Mouse (Mus musculus) neural tube, embryonic 11.5 days (tissue): ENCODE measurements around the gene Flt3. TPM values are rescaled to one million over a fixed set of nuclear protein-coding genes. Genes with fewer than 3 reads are reported as not detected.

Experiments
- ATAC-seq: fragments of 200-750 bp; cut with Nextera tagmentation; 2 replicates; pipeline ENCODE4 v1.8.0; 2017; ENCODE audit warnings: moderate number of reproducible peaks, mild to moderate bottlenecking, moderate TSS enrichment, moderate library complexity; ENCODE audit not compliant: insufficient read depth, low FRiP score, low TSS enrichment
- DNase-seq: peaks from one replicate; pipeline ENCODE4 v3.0.0-alpha.2; 2015; ENCODE audit warnings: low spot score
- H3K27ac ChIP-seq: fragments of 300-500 bp; sonication (generic); 2 replicates; pipeline ENCODE4 v1.5.1; 2014; ENCODE audit warnings: low read depth, mild to moderate bottlenecking, low read length
- H3K27me3 ChIP-seq: fragments of 300-500 bp; sonication (generic); 2 replicates; pipeline ENCODE4 v1.6.1; 2014; ENCODE audit warnings: mild to moderate bottlenecking, low read length, mixed read lengths; ENCODE audit not compliant: control insufficient read depth, insufficient read depth
- H3K36me3 ChIP-seq: fragments of 300-500 bp; sonication (generic); 2 replicates; pipeline ENCODE4 v1.6.1; 2014; ENCODE audit warnings: mild to moderate bottlenecking, low read length, moderate library complexity, mixed read lengths; ENCODE audit not compliant: control insufficient read depth, insufficient read depth
- H3K4me1 ChIP-seq: fragments of 300-500 bp; sonication (generic); 2 replicates; pipeline ENCODE4 v1.6.1; 2014; ENCODE audit warnings: low read length, mixed read lengths; ENCODE audit not compliant: control insufficient read depth, insufficient read depth
- H3K4me2 ChIP-seq: fragments of 300-500 bp; sonication (generic); 2 replicates; pipeline ENCODE4 v1.6.1; 2014; ENCODE audit warnings: low read depth, mild to moderate bottlenecking, moderate library complexity
- H3K4me3 ChIP-seq: fragments of 300-500 bp; sonication (generic); 2 replicates; pipeline ENCODE4 v1.5.1; 2014; ENCODE audit warnings: low read depth, low read length
- H3K9ac ChIP-seq: fragments of 300-500 bp; sonication (generic); 2 replicates; pipeline ENCODE4 v1.6.1; 2014; ENCODE audit warnings: mild to moderate bottlenecking, low read length
- H3K9me3 ChIP-seq: fragments of 300-500 bp; sonication (generic); 2 replicates; pipeline ENCODE4 v1.6.1; 2016; ENCODE audit warnings: low read length; ENCODE audit not compliant: control insufficient read depth
- WGBS: fragments of 180-500 bp; shearing (Covaris S2); extraction: QIAGEN DNeasy Blood & Tissue Kit; methylation state at CpG from one replicate; pipeline ENCODE4 v1.1.7; 2014; 5-methylcytosine and 5-hydroxymethylcytosine counted together
- polyA plus RNA-seq: library from polyadenylated mRNA; unstranded; fragments of >200 nt; fragmentation: Nextera tagmentation; extraction: Ambion mirVana; gene quantifications from 2 replicates; pipeline ENCODE4 v1.2.1, GENCODE M21; 2014

Gene Flt3
- polyA plus RNA-seq, 1 experiment from 2014 or later: 0.21 TPM

DNA sequence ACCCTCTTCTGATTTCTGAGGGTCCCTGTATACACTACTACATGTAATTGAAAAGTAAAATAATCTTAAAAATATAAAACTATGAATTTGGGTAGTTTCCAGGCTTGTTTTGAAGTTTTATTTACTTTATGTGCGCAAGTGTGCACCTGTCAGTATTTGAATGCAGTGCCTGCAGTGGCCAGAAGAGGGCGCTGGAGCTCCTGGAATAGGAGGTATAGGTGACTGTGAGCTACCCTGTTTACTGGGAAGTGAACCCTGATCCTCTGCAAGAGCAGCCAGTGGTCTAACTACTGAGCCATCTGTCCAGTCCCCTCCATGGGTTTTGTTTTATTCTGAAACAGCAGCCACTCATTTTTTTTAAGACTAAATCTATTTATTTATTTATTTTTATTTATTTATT lies 68.7 kb downstream of the Flt3 start:
- H3K36me3 ChIP-seq: no peaks in the 10 kb centered on the region
- H3K27me3 ChIP-seq: no peaks in the 10 kb centered on the region
- no peak overlapping the region for H3K27ac ChIP-seq
- DNase-seq (peak; percentile 57), ATAC-seq (no peak)
- H3K4me2 ChIP-seq: no peak overlapping the region
- H3K9me3 ChIP-seq: no peaks in the 10 kb centered on the region
- no peaks in the 10 kb centered on the region for H3K4me1 ChIP-seq
- no peak overlapping the region for H3K4me3 ChIP-seq
- no peak overlapping the region for H3K9ac ChIP-seq
- WGBS: 49% methylated on average over 2 of the region's 2 CpGs

DNA sequence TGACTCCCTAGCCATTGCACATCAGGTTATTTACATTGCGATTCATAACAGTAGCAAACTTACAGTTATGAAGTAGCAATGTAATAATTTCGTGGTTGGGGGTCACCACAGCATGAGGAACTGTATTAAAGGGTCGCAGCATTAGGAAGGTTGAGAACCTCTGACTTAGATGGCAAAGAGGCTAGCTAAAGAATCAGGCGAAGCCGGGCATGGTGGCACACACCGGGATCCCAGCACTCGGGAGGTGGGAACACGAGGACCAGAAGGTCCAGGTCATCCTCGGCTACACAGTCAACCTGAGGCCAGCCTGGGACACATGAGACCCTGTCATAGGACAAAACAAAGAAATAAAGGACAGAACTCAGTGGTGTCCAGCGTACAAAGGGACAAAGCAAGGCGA lies 70.3 kb downstream of the Flt3 start:
- no peaks in the 10 kb centered on the region for H3K4me1 ChIP-seq
- ATAC-seq: no peak
- no peak for DNase-seq
- H3K4me2 ChIP-seq: no peak overlapping the region
- no peaks in the 10 kb centered on the region for H3K36me3 ChIP-seq
- H3K27ac ChIP-seq: no peak overlapping the region
- WGBS: 89% methylated on average over 11 of the region's 11 CpGs
- no peak overlapping the region for H3K4me3 ChIP-seq
- no peak overlapping the region for H3K9ac ChIP-seq
- no peaks in the 10 kb centered on the region for H3K9me3 ChIP-seq
- H3K27me3 ChIP-seq: no peaks in the 10 kb centered on the region

DNA sequence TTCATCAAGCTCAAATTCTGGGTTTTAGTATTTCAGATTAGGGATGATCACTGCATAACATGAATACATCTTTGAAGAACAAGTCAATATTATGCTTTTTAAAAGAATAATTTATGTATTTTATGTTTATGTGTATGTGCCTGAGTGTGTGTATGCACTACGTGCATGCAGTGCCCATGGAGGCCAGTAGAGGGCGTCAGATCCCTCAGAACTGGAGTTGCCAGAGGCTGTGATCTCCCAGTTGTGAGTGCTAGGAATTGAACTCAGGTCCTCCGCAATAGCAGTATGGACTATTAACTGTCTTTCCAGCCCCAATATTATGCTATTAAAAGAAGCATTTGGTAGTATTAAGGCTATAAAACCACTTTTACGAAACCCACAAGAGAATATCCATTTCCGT lies 72.7 kb downstream of the Flt3 start:
- DNase-seq: no peak
- WGBS: 92% methylated on average over 5 of the region's 5 CpGs
- H3K4me1 ChIP-seq: no peaks in the 10 kb centered on the region
- no peak for ATAC-seq
- no peak overlapping the region for H3K27ac ChIP-seq
- no peak overlapping the region for H3K4me3 ChIP-seq
- no peaks in the 10 kb centered on the region for H3K9me3 ChIP-seq
- H3K27me3 ChIP-seq: no peaks in the 10 kb centered on the region; the same call in 1 of the 2 replicates
- H3K36me3 ChIP-seq: no peaks in the 10 kb centered on the region
- no peak overlapping the region for H3K4me2 ChIP-seq
- no peak overlapping the region for H3K9ac ChIP-seq

DNA sequence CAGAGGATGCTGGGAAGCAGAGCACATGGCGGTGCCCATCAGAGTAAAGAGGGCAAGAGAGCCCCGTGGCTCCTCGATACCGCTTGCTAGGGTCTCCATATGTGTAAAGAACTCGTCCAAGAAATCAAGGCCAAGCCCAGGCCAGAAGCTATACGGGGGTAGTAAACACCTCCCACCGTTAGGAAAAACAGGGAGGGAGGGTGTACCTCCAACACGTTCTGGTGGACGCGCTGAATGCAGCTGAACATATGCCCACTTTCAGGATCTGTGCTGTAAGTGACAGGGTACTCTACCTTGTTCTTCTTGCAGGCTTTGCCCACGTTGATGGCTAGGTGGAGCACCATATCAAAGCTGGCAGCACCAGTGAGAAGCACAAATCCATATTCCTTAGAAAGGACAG lies 74.4 kb downstream of the Flt3 start:
- no peak overlapping the region for H3K27ac ChIP-seq
- no peak overlapping the region for H3K9ac ChIP-seq
- no peaks in the 10 kb centered on the region for H3K9me3 ChIP-seq
- no peak for ATAC-seq
- 76% methylated on average over 11 of the region's 11 CpGs for WGBS
- H3K36me3 ChIP-seq: no peaks in the 10 kb centered on the region
- peaks cover 3% of the 10 kb centered on the region; the same call in 1 of the 2 replicates for H3K27me3 ChIP-seq
- H3K4me1 ChIP-seq: no peaks in the 10 kb centered on the region
- DNase-seq: no peak
- no peak overlapping the region for H3K4me3 ChIP-seq
- H3K4me2 ChIP-seq: no peak overlapping the region

DNA sequence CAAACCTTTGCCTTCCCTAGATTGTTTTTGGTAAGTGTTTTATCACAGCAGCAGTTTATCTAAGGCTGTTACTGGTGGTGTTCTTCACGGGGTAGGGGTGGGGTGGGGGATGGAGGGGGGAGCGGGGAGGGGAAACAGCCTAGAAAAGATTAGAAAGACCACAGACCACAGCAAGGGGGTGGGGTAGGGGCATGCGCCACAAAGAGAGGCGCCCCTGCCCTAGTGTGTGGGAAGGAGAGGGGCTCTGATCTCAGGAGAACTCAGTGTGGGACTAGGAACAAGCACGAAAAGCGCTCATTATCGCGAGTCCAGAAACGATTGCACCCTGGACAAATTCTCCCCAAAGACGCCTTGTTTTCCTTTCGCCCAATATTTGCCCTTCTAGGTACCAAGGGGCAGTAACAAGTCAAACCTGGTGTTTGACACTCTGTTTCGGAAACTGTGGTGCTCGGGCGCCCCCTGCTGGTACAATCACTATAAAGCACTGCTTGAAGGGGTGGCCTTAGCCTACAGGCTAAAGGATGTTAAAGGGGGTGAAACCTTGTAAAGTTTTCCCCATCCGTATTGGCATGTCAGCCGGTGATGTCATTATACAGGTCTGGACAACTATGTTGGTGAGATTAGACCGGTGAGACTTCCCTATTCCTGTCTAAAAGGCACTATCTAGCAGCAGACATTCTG lies 76.9 kb downstream of the Flt3 start:
- peak; percentile 75 for DNase-seq
- H3K4me2 ChIP-seq: no peak overlapping the region

DNA sequence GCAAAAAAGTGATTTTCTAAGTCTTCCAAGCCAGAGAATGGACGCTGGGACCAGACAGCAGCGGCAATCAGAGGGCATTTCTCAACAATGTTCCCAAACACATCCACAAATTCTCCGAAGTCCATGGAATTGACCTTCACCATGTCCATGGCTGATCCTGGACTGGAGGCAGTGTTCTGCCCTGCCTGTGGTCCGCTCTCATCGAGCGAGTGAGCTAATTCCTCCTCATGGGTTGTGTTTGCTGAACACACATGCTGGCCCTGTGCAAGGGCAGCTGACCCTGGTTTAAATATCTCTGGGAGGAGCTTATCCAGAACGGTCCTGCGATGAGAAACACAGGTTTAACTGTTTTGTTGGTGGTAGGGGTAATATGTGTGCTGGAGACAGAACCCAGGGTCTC lies 78.1 kb downstream of the Flt3 start, which contains the start of gene Urad:
Gene Urad, minus strand, starts transcription at position 258 of the 400 bp plus-strand sequence.
- DNase-seq (no peak), ATAC-seq (no peak)
- H3K4me3 ChIP-seq: no peak within 1 kb of the TSS
- H3K9me3 ChIP-seq: no peaks in the 10 kb centered on the region
- H3K4me2 ChIP-seq: no peak within 1 kb of the TSS
- no peak within 1 kb of the TSS for H3K27ac ChIP-seq
- H3K27me3 ChIP-seq: peaks cover 22% of the 10 kb centered on the region
- H3K36me3 ChIP-seq: no peaks in the 10 kb centered on the region
- no peak within 1 kb of the TSS for H3K9ac ChIP-seq
- WGBS: 74% methylated on average over 8 of the region's 8 CpGs
- H3K4me1 ChIP-seq: no peaks in the 10 kb centered on the region

More for the DNA sequence above, 76.9 kb downstream of the Flt3 start:
- Histone ChIP-seq H3K36me3 (no peaks in the 10 kb centered on the region), H3K4me3 (no peak overlapping the region), H3K4me1 (no peaks in the 10 kb centered on the region), H3K27ac (no peak overlapping the region), H3K9ac (no peak overlapping the region), H3K9me3 (no peaks in the 10 kb centered on the region), H3K27me3 (peaks cover 10% of the 10 kb centered on the region)
- 17% methylated on average over 17 of the region's 17 CpGs for WGBS
- peak; percentile 13; the same call in 1 of the 2 replicates for ATAC-seq

DNA sequence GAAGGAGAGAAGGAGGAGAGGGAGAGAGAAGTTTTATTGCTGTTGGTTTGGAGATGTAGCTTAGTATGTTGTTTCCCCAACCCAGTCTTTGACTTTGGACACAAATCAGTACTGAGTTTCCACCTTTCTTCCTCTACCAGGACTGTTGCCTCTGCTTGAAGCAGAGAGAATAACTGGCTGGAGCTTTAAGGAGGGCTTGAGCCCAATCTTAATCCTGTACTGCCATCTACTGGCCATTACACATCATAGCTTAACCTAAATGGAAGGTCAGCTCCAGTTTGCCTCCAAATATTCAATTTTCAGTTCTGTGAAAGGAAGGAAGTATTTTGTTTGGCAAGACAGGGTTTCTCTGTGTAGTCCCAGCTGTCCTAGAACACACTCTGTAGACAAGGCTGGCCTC lies 80.6 kb downstream of the Flt3 start:
- H3K27me3 ChIP-seq: peaks cover 48% of the 10 kb centered on the region
- no peaks in the 10 kb centered on the region for H3K9me3 ChIP-seq
- no peak overlapping the region for H3K9ac ChIP-seq
- no peak for ATAC-seq
- DNase-seq: peak; percentile 29
- no peak overlapping the region for H3K4me3 ChIP-seq
- no peak overlapping the region for H3K27ac ChIP-seq
- no peak overlapping the region for H3K4me2 ChIP-seq
- H3K36me3 ChIP-seq: no peaks in the 10 kb centered on the region
- 0 out of 2 replicates have a peak, but pooled peaks cover 3% of the 10 kb centered on the region for H3K4me1 ChIP-seq

DNA sequence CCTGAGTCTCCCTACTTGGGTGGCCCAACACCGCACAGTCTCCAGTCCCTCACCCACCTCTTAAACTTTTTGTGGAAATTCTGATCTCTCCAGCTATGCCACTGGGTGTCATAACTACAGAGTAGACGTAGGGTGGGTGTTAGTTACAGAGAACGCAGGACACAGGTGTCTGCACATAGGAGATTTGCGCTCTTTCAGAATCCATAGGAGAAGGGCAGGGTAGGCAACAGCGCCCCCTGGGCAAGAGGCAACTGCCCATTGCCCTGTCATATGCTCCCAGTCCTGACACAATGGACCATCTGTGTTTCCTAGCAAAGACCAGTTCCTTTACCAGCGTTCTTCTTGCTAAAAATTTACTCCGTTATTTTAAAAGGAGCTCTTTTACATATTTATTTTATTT lies 82.3 kb downstream of the Flt3 start:
- Histone ChIP-seq H3K27ac (no peak overlapping the region), H3K27me3 (peaks cover 64% of the 10 kb centered on the region), H3K4me2 (no peak overlapping the region), H3K36me3 (no peaks in the 10 kb centered on the region), H3K9me3 (no peaks in the 10 kb centered on the region), H3K9ac (no peak overlapping the region), H3K4me1 (0 out of 2 replicates have a peak, but pooled peaks cover 3% of the 10 kb centered on the region), H3K4me3 (no peak overlapping the region)
- peak; percentile 13 for DNase-seq
- ATAC-seq: no peak
- 23% methylated on average over 7 of the region's 7 CpGs for WGBS

DNA sequence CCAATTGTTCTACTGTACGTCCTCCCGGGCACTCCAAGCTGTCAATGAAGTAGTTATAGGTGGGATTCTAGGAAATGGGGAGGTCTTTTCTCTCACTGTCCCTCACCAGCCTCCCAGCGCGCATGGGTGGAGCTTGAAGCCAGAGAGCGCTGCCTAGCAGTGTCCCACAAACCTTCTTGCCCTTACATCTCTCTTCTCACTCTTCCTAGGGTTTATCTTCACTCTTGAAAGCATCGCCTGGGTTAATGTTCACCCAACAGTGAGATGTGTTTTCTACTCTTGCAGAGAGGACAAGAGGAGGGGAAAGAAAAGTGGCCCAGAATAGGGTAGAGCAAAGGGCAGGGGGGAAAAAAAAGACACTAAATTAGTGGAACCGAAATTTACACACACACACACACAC lies 83.0 kb downstream of the Flt3 start:
- H3K4me3 ChIP-seq: no peak overlapping the region
- no peaks in the 10 kb centered on the region for H3K36me3 ChIP-seq
- ATAC-seq (no peak), DNase-seq (peak; percentile 6)
- H3K9me3 ChIP-seq: no peaks in the 10 kb centered on the region
- H3K4me1 ChIP-seq: 0 out of 2 replicates have a peak, but pooled peaks cover 3% of the 10 kb centered on the region
- H3K9ac ChIP-seq: no peak overlapping the region
- H3K27ac ChIP-seq: no peak overlapping the region
- WGBS: 2% methylated on average over 7 of the region's 7 CpGs
- H3K4me2 ChIP-seq: no peak overlapping the region
- peaks cover 71% of the 10 kb centered on the region for H3K27me3 ChIP-seq
